Mouse (Mus musculus) hematopoietic stem cell, adult 5-6 weeks (primary cell): ENCODE results near the gene Sv2b. TPM values are rescaled to one million over a fixed set of nuclear protein-coding genes. Genes with fewer than 3 reads are reported as not detected.
A peak's percentile ranks its signal among the peaks of the same experiment; 100 is the strongest.

Experiments used
- ATAC-seq, 2 experiments: fragments of 125-278 bp in 1 of 2; replicated peaks in 1 of 2; 2 replicates each; pipeline ENCODE4 v1.8.0; 2016 to 2017; ENCODE audit warnings: inconsistent platforms in 2 of 2, mild to moderate bottlenecking in 2 of 2, moderate number of reproducible peaks in 2 of 2, low read depth in 1 of 2, moderate TSS enrichment in 1 of 2; ENCODE audit not compliant: low FRiP score in 2 of 2, poor library complexity in 2 of 2, severe bottlenecking in 2 of 2, insufficient read depth in 1 of 2, low TSS enrichment in 1 of 2
- total RNA-seq: library from RNA; stranded (forward); fragments of 172-1452, 232-1000 nt; gene quantifications from 2 replicates; pipeline ENCODE4 v1.2.3, GENCODE M21; 2017

Gene Sv2b
- total RNA-seq, 1 experiment from 2014 or later: not detected

- ATAC-seq: no peak
These were observed 55.3 kb downstream of the Sv2b start for GRCm38 (mm10) chr7:75253611-75254250.

- no peak for ATAC-seq
These were observed 68.1 kb downstream of the Sv2b start for GRCm38 (mm10) chr7:75240754-75241507.

GRCm38 (mm10) chr7:75236386-75236785 is 72.7 kb downstream of the Sv2b start:
- no peak for ATAC-seq

GRCm38 (mm10) chr7:75224206-75224605 is 84.9 kb downstream of the Sv2b start:
- no peak for ATAC-seq

GRCm38 (mm10) chr7:75222704-75223431 is 86.2 kb downstream of the Sv2b start:
- no peak for ATAC-seq

GRCm38 (mm10) chr7:75220786-75221185 is 88.3 kb downstream of the Sv2b start:
- no peak for ATAC-seq

- no peak for ATAC-seq
These were observed 88.8 kb downstream of the Sv2b start for GRCm38 (mm10) chr7:75220296-75220695.

GRCm38 (mm10) chr7:75216180-75216579 is 92.9 kb downstream of the Sv2b start:
- no peak for ATAC-seq

GRCm38 (mm10) chr7:75209221-75209641 is 99.8 kb downstream of the Sv2b start:
- ATAC-seq: no peak

GRCm38 (mm10) chr7:75207965-75208644 is 101.0 kb downstream of the Sv2b start:
- no peak for ATAC-seq

GRCm38 (mm10) chr7:75206671-75207070 is 102.4 kb downstream of the Sv2b start:
- ATAC-seq: no peak

GRCm38 (mm10) chr7:75205386-75205785 is 103.7 kb downstream of the Sv2b start:
- no peak for ATAC-seq

GRCm38 (mm10) chr7:75194919-75195230 is 114.2 kb downstream of the Sv2b start:
- 0 out of 4 replicates have a peak, but pooled peaks of 1 of the 2 experiments have one; percentile 27 for ATAC-seq

- ATAC-seq: no peak
These were observed 114.7 kb downstream of the Sv2b start for GRCm38 (mm10) chr7:75194158-75194918.

GRCm38 (mm10) chr7:75190192-75190591 is 118.9 kb downstream of the Sv2b start:
- peak; percentile 17 to 21; a peak in 2 of 4 replicates for ATAC-seq

GRCm38 (mm10) chr7:75175042-75175441 is 134.0 kb downstream of the Sv2b start:
- no peak for ATAC-seq

- no peak for ATAC-seq
These were observed 141.6 kb downstream of the Sv2b start for GRCm38 (mm10) chr7:75167481-75167880.
